Mouse (Mus musculus) WW6 (cell line): ENCODE measurements around the gene Cxcl12.

ENCODE experiments used
- DNase-seq: peaks from one replicate; pipeline ENCODE4 v3.0.0-alpha.2; 2013; ENCODE audit warnings: low read depth, low spot score

The Cxcl12 gene

GRCm38 (mm10) chr6:117219911-117220481 lies 51.7 kb downstream of the Cxcl12 start:
- no peak for DNase-seq

GRCm38 (mm10) chr6:117220831-117221345 lies 52.6 kb downstream of the Cxcl12 start:
- no peak for DNase-seq
